Mouse (Mus musculus): ENCODE results near the gene Galnt14. TPM values are rescaled to one million over a fixed set of nuclear protein-coding genes. Genes with fewer than 3 reads are reported as not detected.

Galnt14 gene
- polyA plus RNA-seq, 1 experiment = not detected

- no peak overlapping the region for H3K27ac ChIP-seq (ENCODE audit: insufficient read depth, low read depth, low read length)
- H3K4me3 ChIP-seq (ENCODE audit: insufficient read depth, low read length) = no peak overlapping the region
- TF ChIP-seq CTCF (IDR thresholded peaks at IDR 0.05; ENCODE audit: low read depth, low read length) (no peak), POLR2A (IDR thresholded peaks at IDR 0.05; ENCODE audit: borderline replicate concordance, low read depth, low read length) (no peak)
- H3K4me1 ChIP-seq (ENCODE audit: control insufficient read depth, insufficient read depth, low read length) = no peaks in the 10 kb centered on the region
Measured at GRCm38 (mm10) chr17:73554668-73555067, 155.6 kb downstream of the Galnt14 start.

- no peak for TF ChIP-seq CTCF (IDR thresholded peaks at IDR 0.05; ENCODE audit: low read depth, low read length)
- TF ChIP-seq POLR2A (IDR thresholded peaks at IDR 0.05; ENCODE audit: borderline replicate concordance, low read depth, low read length) = no peak
- Histone ChIP-seq H3K4me3 (ENCODE audit: insufficient read depth, low read length) (no peak overlapping the region), H3K4me1 (ENCODE audit: control insufficient read depth, insufficient read depth, low read length) (no peaks in the 10 kb centered on the region), H3K27ac (ENCODE audit: insufficient read depth, low read depth, low read length) (no peak overlapping the region)
Measured at GRCm38 (mm10) chr17:73548783-73549566, 161.3 kb downstream of the Galnt14 start.

- Histone ChIP-seq H3K4me1 (ENCODE audit: control insufficient read depth, insufficient read depth, low read length) (no peaks in the 10 kb centered on the region), H3K27ac (ENCODE audit: insufficient read depth, low read depth, low read length) (no peak overlapping the region), H3K4me3 (ENCODE audit: insufficient read depth, low read length) (no peak overlapping the region)
- TF ChIP-seq CTCF (IDR thresholded peaks at IDR 0.05; ENCODE audit: low read depth, low read length) (no peak), POLR2A (IDR thresholded peaks at IDR 0.05; ENCODE audit: borderline replicate concordance, low read depth, low read length) (no peak)
Measured at GRCm38 (mm10) chr17:73548119-73548518, 162.1 kb downstream of the Galnt14 start.

- no peak overlapping the region for H3K27ac ChIP-seq (ENCODE audit: insufficient read depth, low read depth, low read length)
- TF ChIP-seq POLR2A (IDR thresholded peaks at IDR 0.05; ENCODE audit: borderline replicate concordance, low read depth, low read length) = no peak
- TF ChIP-seq CTCF (IDR thresholded peaks at IDR 0.05; ENCODE audit: low read depth, low read length) = no peak
- H3K4me1 ChIP-seq (ENCODE audit: control insufficient read depth, insufficient read depth, low read length) = no peaks in the 10 kb centered on the region
- no peak overlapping the region for H3K4me3 ChIP-seq (ENCODE audit: insufficient read depth, low read length)
Measured at GRCm38 (mm10) chr17:73547483-73547882, 162.8 kb downstream of the Galnt14 start.

- Histone ChIP-seq H3K4me1 (ENCODE audit: control insufficient read depth, insufficient read depth, low read length) (no peaks in the 10 kb centered on the region), H3K4me3 (ENCODE audit: insufficient read depth, low read length) (no peak overlapping the region), H3K27ac (ENCODE audit: insufficient read depth, low read depth, low read length) (no peak overlapping the region)
- TF ChIP-seq POLR2A (IDR thresholded peaks at IDR 0.05; ENCODE audit: borderline replicate concordance, low read depth, low read length) = no peak
- TF ChIP-seq CTCF (IDR thresholded peaks at IDR 0.05; ENCODE audit: low read depth, low read length) = no peak
Measured at GRCm38 (mm10) chr17:73541911-73542310, 168.3 kb downstream of the Galnt14 start.

- H3K27ac ChIP-seq (ENCODE audit: insufficient read depth, low read depth, low read length) = no peak overlapping the region
- no peaks in the 10 kb centered on the region for H3K4me1 ChIP-seq (ENCODE audit: control insufficient read depth, insufficient read depth, low read length)
- H3K4me3 ChIP-seq (ENCODE audit: insufficient read depth, low read length) = no peak overlapping the region
- TF ChIP-seq CTCF (IDR thresholded peaks at IDR 0.05; ENCODE audit: low read depth, low read length) = no peak
- no peak for TF ChIP-seq POLR2A (IDR thresholded peaks at IDR 0.05; ENCODE audit: borderline replicate concordance, low read depth, low read length)
Measured at GRCm38 (mm10) chr17:73541233-73541570, 169.1 kb downstream of the Galnt14 start.

- Histone ChIP-seq H3K4me1 (ENCODE audit: control insufficient read depth, insufficient read depth, low read length) (no peaks in the 10 kb centered on the region), H3K27ac (ENCODE audit: insufficient read depth, low read depth, low read length) (no peak overlapping the region), H3K4me3 (ENCODE audit: insufficient read depth, low read length) (no peak overlapping the region)
- TF ChIP-seq CTCF (IDR thresholded peaks at IDR 0.05; ENCODE audit: low read depth, low read length) = no peak
- no peak for TF ChIP-seq POLR2A (IDR thresholded peaks at IDR 0.05; ENCODE audit: borderline replicate concordance, low read depth, low read length)
Measured at GRCm38 (mm10) chr17:73540409-73541232, 169.6 kb downstream of the Galnt14 start.

- TF ChIP-seq POLR2A (IDR thresholded peaks at IDR 0.05; ENCODE audit: borderline replicate concordance, low read depth, low read length) (no peak), CTCF (IDR thresholded peaks at IDR 0.05; ENCODE audit: low read depth, low read length) (no peak)
- Histone ChIP-seq H3K27ac (ENCODE audit: insufficient read depth, low read depth, low read length) (no peak overlapping the region), H3K4me1 (ENCODE audit: control insufficient read depth, insufficient read depth, low read length) (no peaks in the 10 kb centered on the region)
Measured at GRCm38 (mm10) chr17:73531896-73532295, 178.4 kb downstream of the Galnt14 start.

GRCm38 (mm10) chr17:73522169-73522568 is 188.1 kb downstream of the Galnt14 start:
- Histone ChIP-seq H3K4me1 (ENCODE audit: control insufficient read depth, insufficient read depth, low read length) (no peaks in the 10 kb centered on the region), H3K4me3 (ENCODE audit: insufficient read depth, low read length) (no peak overlapping the region), H3K27ac (ENCODE audit: insufficient read depth, low read depth, low read length) (no peak overlapping the region)
- TF ChIP-seq POLR2A (IDR thresholded peaks at IDR 0.05; ENCODE audit: borderline replicate concordance, low read depth, low read length) = no peak
- no peak for TF ChIP-seq CTCF (IDR thresholded peaks at IDR 0.05; ENCODE audit: low read depth, low read length)

More at GRCm38 (mm10) chr17:73531896-73532295, 178.4 kb downstream of the Galnt14 start:
- H3K4me3 ChIP-seq (ENCODE audit: insufficient read depth, low read length) = no peak overlapping the region

- TF ChIP-seq CTCF (IDR thresholded peaks at IDR 0.05; ENCODE audit: low read depth, low read length) (no peak), POLR2A (IDR thresholded peaks at IDR 0.05; ENCODE audit: borderline replicate concordance, low read depth, low read length) (no peak)
- H3K27ac ChIP-seq (ENCODE audit: insufficient read depth, low read depth, low read length) = no peak overlapping the region
- no peaks in the 10 kb centered on the region for H3K4me1 ChIP-seq (ENCODE audit: control insufficient read depth, insufficient read depth, low read length)
- H3K4me3 ChIP-seq (ENCODE audit: insufficient read depth, low read length) = no peak overlapping the region
Measured at GRCm38 (mm10) chr17:73519350-73519749, 190.9 kb downstream of the Galnt14 start.
